Mouse (Mus musculus) liver, adult 2 months (tissue): ENCODE measurements around the gene Amer3. TPM values are rescaled to one million over a fixed set of nuclear protein-coding genes. Genes with fewer than 3 reads are reported as not detected.

Source experiments
- DNase-seq: peaks from one replicate; pipeline ENCODE4 v3.0.0-alpha.2; 2011; ENCODE audit warnings: low read depth, low spot score; ENCODE audit errors: extremely low read depth
- H3K27ac ChIP-seq: fragments of 200-500 bp; replicated peaks from 2 replicates; pipeline ENCODE4 v1.5.1; 2012; ENCODE audit warnings: low read depth, mild to moderate bottlenecking, control low read depth, inconsistent platforms, low read length; ENCODE audit not compliant: insufficient read depth
- H3K27me3 ChIP-seq: fragments of 200-500 bp; 2 replicates; pipeline ENCODE4 v1.6.1; 2012; ENCODE audit warnings: mild to moderate bottlenecking, moderate library complexity, low read length, inconsistent platforms; ENCODE audit not compliant: control insufficient read depth, insufficient read depth
- H3K36me3 ChIP-seq: fragments of 200-500 bp; 2 replicates; pipeline ENCODE4 v1.6.1; 2012; ENCODE audit warnings: low read length, inconsistent platforms; ENCODE audit not compliant: control insufficient read depth, insufficient read depth
- H3K4me1 ChIP-seq: fragments of 200-500 bp; 2 replicates; pipeline ENCODE4 v1.6.1; 2011; ENCODE audit warnings: low read length; ENCODE audit not compliant: control insufficient read depth, insufficient read depth
- H3K4me3 ChIP-seq: fragments of 200-500 bp; 2 replicates; pipeline ENCODE4 v1.5.1; 2011; ENCODE audit warnings: low read depth, mild to moderate bottlenecking, control low read depth, low read length, moderate library complexity; ENCODE audit not compliant: insufficient read depth
- H3K79me2 ChIP-seq: fragments of 200-500 bp; 2 replicates; pipeline ENCODE4 v1.6.1; 2012; ENCODE audit warnings: inconsistent platforms, mild to moderate bottlenecking, low read length, moderate library complexity; ENCODE audit not compliant: control insufficient read depth, insufficient read depth
- H3K9ac ChIP-seq: fragments of 200-500 bp; 2 replicates; pipeline ENCODE4 v1.6.1; 2012; ENCODE audit warnings: low read depth, mild to moderate bottlenecking, control low read depth, inconsistent platforms, low read length
- CTCF ChIP-seq: fragments of 200-500 bp; IDR thresholded peaks from 2 replicates; pipeline ENCODE4 v1.5.1; 2011; ENCODE audit warnings: low read depth, low read length, control low read depth
- POLR2A ChIP-seq: fragments of 200-500 bp; IDR thresholded peaks from 2 replicates; pipeline ENCODE4 v1.6.1; 2011; ENCODE audit warnings: low read length, control low read depth; ENCODE audit not compliant: insufficient read depth; ENCODE audit errors: extremely low read depth
- WGBS: fragments of 180-500 bp; shearing (Covaris S2); methylation state at CpG from one replicate; pipeline ENCODE4 v1.1.7; 2018; 5-methylcytosine and 5-hydroxymethylcytosine counted together
- polyA plus RNA-seq: library from polyadenylated mRNA; depleted of rRNA; stranded (reverse); fragments of >200 nt; gene quantifications from 2 replicates; pipeline ENCODE4 v1.2.3, GENCODE M21; 2012
- total RNA-seq: library from RNA; depleted of rRNA; stranded (reverse); fragments of >200 nt; gene quantifications from 2 replicates; pipeline ENCODE4 v1.2.3, GENCODE M21; 2014

Amer3 gene
- total and polyA plus RNA-seq, 2 experiments = not detected

DNA sequence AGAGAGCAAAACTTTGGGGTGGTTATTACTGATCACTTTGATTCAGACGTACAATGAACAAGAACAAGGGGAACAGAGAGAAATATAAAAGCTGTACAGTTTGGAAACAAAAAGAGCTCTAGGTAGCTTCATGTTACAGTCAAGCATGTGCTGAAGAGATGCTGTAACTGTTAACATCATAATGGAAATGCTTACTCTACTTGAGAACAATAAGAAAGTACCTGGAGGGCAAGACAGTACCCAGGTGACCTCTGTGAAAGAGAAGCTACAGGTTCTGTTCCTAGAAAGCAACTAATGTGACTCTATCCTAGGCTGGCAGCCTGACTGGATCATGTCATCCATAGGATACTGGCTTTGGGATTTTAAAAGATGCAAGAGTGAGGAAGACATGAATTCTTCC, 32.4 kb upstream of the Amer3 start:
- H3K4me3 ChIP-seq = no peak overlapping the region
- DNase-seq = no peak
- WGBS = 82% methylated on average over 1 of the region's 1 CpGs
- no peak overlapping the region for H3K27ac ChIP-seq
- no peak overlapping the region for H3K9ac ChIP-seq
- H3K36me3 ChIP-seq = no peaks in the 10 kb centered on the region
- no peaks in the 10 kb centered on the region for H3K27me3 ChIP-seq
- H3K4me1 ChIP-seq = no peaks in the 10 kb centered on the region
- no peak for TF ChIP-seq POLR2A
- no peak for TF ChIP-seq CTCF
- H3K79me2 ChIP-seq = no peaks in the 10 kb centered on the region

DNA sequence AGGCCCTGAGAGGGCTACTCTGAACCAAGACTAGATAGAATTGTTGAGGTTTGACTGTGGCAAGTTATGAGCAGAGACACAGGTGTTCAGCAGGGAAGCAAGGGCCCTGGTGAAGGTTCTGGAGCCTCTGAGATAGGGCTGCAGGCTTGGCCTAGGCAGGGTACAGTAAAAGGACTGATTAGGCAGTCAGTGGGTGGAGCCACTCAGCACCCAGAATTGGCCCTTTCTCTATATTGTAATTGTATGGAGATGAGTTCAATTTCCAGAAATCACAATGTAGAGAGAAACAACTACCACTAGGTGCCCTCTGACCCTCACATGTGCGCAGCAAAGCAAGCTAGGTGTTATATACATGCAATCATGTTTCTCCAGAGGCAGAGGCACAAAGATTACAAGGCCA, 25.8 kb upstream of the Amer3 start:
- H3K9ac ChIP-seq = no peak overlapping the region
- no peak overlapping the region for H3K27ac ChIP-seq
- H3K4me3 ChIP-seq = no peak overlapping the region
- no peaks in the 10 kb centered on the region for H3K27me3 ChIP-seq
- no peaks in the 10 kb centered on the region for H3K36me3 ChIP-seq
- 83% methylated on average over 1 of the region's 1 CpGs for WGBS
- no peak for TF ChIP-seq POLR2A
- TF ChIP-seq CTCF = no peak
- no peaks in the 10 kb centered on the region for H3K79me2 ChIP-seq
- no peaks in the 10 kb centered on the region for H3K4me1 ChIP-seq
- no peak for DNase-seq

DNA sequence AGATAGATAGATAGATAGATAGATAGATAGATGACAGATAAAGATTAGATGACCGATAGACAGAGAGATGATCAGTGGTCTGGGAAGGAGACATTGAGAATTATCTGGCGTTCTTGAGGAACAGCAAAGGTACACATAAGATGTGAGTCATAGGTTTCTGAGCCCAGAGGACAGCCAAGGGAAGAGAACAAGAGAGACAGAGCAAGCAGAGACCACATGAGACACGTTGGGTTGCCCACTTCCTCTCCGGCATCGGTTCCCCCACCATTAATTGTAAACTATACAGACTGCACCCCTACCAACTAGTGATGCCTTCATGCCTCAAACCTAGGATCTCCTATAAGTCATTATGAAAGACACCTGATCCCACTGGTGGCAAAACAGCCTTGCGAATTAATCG, 25.2 kb upstream of the Amer3 start:
- WGBS = 81% methylated on average over 7 of the region's 7 CpGs
- no peaks in the 10 kb centered on the region for H3K79me2 ChIP-seq
- H3K9ac ChIP-seq = no peak overlapping the region

DNA sequence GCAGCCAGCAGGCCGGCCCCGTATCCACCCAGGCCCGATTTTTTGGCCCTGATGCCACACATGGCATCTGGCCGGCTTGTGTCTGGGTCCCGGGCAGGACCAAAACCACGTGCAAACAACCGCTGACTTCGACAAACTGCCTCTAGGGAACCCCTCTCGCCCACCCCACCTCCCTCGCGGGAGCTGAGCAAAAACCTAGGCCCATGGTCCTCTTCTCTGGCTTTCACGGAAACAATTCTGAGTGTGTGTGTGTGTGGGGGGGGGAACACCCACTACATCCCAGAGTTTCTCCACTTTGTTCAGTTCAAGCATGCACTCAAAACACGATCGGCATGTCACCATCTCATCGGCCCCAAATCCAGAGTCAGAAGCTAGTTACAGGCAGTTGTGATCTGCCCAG, 18.6 kb upstream of the Amer3 start, which contains the start of gene Prss40:
Prss40 (minus strand) TSS at position 101 of the 400 bp plus-strand sequence.
- TF ChIP-seq CTCF = no peak
- TF ChIP-seq POLR2A = no peak
- Histone ChIP-seq H3K9ac (no peak within 1 kb of the TSS), H3K27me3 (no peaks in the 10 kb centered on the region), H3K27ac (no peak within 1 kb of the TSS), H3K4me1 (no peaks in the 10 kb centered on the region), H3K4me3 (no peak within 1 kb of the TSS), H3K36me3 (no peaks in the 10 kb centered on the region), H3K79me2 (no peaks in the 10 kb centered on the region)
- no peak for DNase-seq
- WGBS = 85% methylated on average over 15 of the region's 15 CpGs

More for the DNA sequence above, 25.2 kb upstream of the Amer3 start:
- Histone ChIP-seq H3K4me1 (no peaks in the 10 kb centered on the region), H3K36me3 (no peaks in the 10 kb centered on the region), H3K4me3 (no peak overlapping the region), H3K27ac (no peak overlapping the region), H3K27me3 (no peaks in the 10 kb centered on the region)
- TF ChIP-seq CTCF (no peak), POLR2A (no peak)
- DNase-seq = no peak

DNA sequence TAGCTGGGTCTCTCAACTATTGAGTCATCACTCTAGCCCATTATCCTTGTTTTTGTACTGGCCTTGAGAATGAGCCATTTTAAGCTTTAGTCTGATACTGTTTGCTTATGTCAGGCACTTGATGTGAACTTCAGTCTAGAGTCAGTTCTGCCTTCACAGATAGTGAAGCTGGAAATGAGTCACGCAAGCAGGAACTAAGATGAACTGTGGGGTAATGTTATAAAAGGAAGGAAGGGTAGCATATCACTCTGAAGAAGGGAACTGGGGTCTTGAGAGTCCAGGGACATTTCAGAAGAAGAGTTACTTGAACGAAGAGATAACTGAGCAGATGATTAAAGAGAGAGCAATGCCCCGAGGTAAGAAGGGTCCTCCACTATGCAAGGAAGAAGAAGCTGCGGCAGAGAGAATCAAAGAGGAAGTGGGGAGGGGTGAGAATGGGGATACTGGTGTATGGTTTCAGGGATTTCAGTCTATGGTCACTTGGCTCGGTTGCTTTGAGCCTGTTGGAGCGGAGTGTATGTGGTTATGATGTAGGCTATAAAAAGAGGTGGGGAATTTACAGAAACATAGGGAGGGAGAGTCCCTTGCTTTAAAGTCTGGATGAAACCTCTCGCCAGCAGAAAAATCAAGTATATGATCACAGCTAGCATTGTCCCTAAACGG, 14.9 kb upstream of the Amer3 start:
- no peak overlapping the region for H3K27ac ChIP-seq
- no peaks in the 10 kb centered on the region for H3K27me3 ChIP-seq
- no peak overlapping the region for H3K9ac ChIP-seq
- 73% methylated on average over 8 of the region's 8 CpGs for WGBS
- DNase-seq = peak; percentile 0
- H3K4me3 ChIP-seq = no peak overlapping the region
- no peak for TF ChIP-seq POLR2A
- no peaks in the 10 kb centered on the region for H3K4me1 ChIP-seq
- H3K36me3 ChIP-seq = no peaks in the 10 kb centered on the region
- no peaks in the 10 kb centered on the region for H3K79me2 ChIP-seq

DNA sequence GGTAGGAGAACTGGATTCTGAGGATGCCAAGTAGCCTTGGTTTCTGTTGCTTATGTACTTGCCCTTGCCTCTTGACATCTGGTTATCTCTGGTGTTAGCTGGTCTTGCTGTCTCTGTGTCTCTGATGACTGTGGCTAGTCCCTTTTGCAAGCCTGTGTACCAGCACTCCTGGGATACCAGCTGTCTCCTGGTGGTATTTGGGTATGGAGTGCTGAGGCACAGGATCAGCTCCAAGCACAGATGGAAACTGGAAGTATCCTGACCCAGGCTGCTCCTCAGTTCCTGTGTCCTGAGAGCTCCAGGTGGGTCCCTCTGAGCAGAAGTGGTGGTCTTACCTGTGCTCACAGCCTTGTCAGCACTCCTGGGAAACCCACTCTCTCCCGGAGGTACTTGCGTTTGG, 11.3 kb upstream of the Amer3 start:
- H3K4me1 ChIP-seq = no peaks in the 10 kb centered on the region
- 97% methylated on average over 2 of the region's 2 CpGs for WGBS
- no peak overlapping the region for H3K9ac ChIP-seq
- H3K27ac ChIP-seq = no peak overlapping the region
- H3K79me2 ChIP-seq = no peaks in the 10 kb centered on the region
- DNase-seq = no peak
- no peak for TF ChIP-seq POLR2A
- TF ChIP-seq CTCF = no peak
- no peak overlapping the region for H3K4me3 ChIP-seq
- H3K27me3 ChIP-seq = no peaks in the 10 kb centered on the region
- no peaks in the 10 kb centered on the region for H3K36me3 ChIP-seq
